Mouse (Mus musculus) liver, postnatal 0 days (tissue): ENCODE data around the gene Zfp384.

Source experiments
- CTCF ChIP-seq: sonication (generic); IDR thresholded peaks from 2 replicates; pipeline ENCODE4 v1.5.1; 2016; ENCODE audit warnings: antibody characterized with exemption, low read depth
- EP300 ChIP-seq: IDR thresholded peaks from 2 replicates; pipeline ENCODE4 v1.6.1; 2016; ENCODE audit warnings: antibody characterized with exemption, low read depth, mild to moderate bottlenecking

DNA sequence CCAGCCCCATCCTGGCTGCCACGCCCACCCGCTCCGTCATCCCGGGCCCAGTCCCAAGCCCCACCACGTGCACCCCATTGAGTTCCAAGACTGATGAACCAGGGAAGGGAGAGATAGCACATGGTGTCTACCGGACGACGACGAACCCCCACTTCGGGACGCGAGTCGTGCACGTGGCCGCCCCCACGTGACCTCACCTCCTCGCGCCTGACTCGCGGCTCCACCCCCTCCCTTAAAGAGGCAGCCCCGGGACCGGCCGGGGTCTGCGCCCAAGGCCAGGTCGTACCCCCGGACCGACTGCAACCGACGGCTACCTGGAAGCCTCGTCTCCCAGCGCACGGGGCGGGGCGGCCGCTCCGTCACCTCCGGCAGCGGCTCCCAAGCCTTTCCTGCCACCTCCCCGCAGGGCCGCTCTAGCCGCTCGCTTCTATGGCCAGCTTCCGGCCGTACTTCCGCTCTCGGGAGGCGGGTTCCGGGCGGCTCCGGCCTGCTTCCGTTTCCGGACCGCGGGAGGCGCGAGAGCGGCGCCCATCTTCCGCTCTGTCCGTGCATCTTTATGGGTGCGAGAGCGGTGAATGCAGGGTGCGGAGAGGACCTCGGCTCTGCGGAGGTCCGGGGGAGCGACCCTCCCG lies 43.7 kb upstream of the Zfp384 start, which contains the start of gene Cops7a:
- TF ChIP-seq CTCF (no peak; the same call in 1 of the 2 replicates), EP300 (peak; percentile 65; the same call in 1 of the 2 replicates)
